Mouse (Mus musculus) thymus, postnatal 10 days (tissue): ENCODE data around the gene Chrnb4.
A peak's percentile ranks its signal among the peaks of the same experiment; 100 is the strongest.

ENCODE experiments used
- DNase-seq, 2 experiments: peaks; one replicate each; pipeline ENCODE4 v3.0.0; 2021; ENCODE audit warnings: low spot score in 2 of 2

Gene Chrnb4

DNA sequence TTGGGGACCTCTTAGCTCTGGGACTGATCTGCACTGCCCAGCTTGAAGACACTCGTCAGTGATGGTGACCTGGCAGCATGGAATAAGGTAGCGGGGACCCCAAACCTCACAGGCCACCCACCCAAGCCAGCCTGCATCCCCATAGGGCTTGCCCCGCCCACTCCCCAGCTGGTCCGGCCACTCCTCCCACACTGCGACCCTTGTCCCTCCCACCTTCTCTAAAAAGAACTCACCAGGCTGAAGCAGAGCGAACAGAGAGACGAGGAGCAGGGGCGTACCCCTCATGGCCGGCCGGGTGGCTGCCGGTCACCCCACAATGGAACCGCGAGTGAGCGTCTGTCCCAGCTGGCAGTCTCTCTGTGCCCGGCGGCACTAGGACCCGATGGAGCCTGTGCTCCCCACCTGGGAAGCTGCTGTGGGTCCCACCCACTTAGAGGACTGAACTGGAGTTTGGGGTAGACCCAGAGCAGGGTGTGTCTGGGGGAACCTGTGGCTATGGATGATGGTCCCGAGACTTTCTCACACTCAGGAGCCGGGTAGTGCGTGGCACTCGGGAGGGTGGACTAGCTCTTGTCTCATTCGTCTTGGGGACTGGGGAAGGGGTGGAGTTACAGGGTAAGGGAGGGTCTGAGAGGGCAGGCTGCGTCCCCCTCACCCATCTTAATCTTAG is at the start of gene Chrnb4:
Chrnb4 (minus strand) TSS at position 569 of the 670 bp plus-strand sequence.
- peak in 1 of 2 experiments; percentile 23 for DNase-seq

DNA sequence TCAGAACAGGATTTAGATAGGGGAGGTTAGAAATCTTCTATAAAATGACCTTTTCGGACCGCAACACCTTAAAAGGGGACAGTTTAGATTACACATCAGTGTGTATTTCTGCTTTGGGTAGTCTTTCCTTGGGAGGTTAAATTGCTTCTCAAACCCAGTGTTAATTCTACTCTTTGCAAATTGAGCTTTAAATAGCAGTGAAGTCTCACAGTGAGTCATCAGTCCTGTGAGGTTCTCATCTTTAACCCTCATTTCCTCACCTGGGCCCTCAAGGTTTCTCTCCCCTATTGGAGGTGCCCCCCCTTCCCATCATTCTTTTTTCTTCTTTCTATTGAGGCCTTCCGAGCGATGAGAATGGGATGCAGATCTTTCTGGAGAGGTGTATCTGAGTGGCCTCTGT is 48.3 kb upstream of the Chrnb4 start:
- DNase-seq = no peak

DNA sequence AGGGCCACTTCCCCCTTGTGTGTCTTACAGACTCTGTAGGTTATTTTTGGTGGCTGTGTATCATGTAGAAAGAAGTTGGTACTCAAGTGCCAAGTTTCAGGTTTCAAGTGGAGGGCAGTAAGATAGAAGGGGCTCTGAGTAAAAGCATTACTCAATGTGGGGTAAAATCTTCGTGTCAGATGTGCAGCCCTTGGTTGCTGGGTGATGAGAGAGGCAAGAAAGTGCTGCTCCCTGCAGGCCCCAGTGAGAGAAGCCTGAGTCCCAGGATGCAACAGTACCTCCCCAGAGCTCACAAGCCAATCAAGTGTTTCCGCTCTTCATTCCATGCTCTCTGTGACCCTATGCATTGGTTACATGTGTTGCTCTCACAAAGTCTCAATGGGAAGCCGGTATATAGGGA is 47.5 kb upstream of the Chrnb4 start:
- no peak for DNase-seq

DNA sequence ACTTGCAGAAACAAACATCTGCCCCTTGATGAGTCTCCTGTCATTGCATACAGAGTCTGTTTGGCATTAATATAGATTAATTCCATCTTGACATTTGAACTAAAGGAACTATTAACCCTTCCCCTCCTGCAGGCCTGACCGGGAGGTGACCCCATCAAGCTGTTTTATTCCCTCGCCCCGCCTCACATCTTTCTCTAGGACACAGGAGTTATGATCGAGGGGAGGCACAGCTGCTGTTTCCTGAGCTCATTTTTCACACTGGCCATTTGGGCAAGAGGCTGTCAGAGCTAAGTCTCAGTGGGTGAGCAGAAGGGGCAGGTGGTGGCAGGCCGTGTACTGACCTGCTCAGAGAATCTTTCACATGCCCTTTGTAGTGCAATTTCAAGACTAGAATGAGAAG is 41.6 kb upstream of the Chrnb4 start:
- DNase-seq = no peak

DNA sequence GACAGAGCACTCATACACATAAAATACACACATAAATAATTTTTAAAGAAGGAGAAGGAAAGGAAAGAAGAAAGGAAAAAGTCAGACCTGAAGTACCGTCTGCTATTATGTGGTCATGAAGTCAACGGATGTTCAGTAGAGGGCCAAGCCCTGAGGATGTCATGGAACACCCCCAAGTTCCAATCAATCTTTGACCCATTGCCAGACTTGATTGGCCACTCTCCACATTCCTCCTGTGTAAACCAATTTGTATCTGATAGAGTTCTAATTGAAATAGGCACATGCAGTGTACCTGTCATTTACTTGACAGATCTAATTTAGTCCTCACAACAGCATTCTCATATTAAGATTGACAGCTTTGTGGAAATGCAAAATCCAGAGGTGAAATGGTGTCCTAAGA is 40.6 kb upstream of the Chrnb4 start:
- DNase-seq = no peak

DNA sequence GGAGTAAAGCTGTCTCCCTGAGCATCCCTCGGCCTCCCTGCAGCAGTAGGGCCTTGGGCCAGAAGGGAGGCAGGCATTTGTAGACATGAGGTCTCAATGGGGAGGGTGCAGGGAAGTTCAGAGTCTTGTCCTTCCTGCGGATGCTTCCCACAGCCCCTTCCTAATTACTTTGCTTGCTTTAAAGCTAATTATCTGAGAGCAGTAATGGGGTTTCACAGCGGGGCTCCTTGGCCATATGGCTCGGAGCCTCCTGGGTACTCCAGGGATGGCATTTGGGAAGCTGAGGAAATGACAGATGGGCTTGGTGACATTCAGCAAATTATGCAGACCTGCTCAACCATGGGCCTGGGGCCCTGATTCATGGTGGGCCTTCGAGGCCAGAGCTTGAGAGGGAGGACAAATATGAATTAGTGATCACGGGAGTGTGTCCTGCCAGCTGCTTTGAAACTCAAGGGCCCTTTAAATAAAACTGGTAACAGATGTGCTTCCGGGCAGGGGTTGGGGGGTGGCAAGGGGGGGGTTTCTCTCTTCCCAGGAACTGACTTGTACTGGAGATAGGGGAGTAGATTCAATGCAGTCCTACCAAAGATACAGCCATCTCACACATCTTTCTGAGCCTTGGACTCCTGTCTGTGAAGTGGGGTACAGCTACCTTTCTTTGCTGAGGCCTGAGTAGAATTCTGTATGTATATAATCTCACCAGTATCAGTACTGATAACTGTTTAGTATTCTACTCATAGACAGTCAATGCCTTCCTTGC is 34.8 kb upstream of the Chrnb4 start:
- no peak for DNase-seq

DNA sequence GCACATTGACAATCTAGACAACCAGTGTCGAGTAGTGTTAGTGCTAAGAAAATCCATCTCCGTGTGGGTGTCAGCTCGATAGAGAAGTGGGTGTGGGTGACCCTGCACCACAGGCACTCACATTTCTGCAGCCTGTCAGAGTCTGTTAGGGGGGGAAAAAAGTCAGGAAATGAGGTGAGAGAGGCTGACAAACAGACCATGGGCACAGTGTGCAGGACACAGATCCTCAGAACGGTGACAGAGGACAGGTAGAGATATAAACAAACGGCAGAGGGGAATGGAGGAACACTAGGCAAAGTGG is 19.3 kb upstream of the Chrnb4 start:
- DNase-seq = no peak

DNA sequence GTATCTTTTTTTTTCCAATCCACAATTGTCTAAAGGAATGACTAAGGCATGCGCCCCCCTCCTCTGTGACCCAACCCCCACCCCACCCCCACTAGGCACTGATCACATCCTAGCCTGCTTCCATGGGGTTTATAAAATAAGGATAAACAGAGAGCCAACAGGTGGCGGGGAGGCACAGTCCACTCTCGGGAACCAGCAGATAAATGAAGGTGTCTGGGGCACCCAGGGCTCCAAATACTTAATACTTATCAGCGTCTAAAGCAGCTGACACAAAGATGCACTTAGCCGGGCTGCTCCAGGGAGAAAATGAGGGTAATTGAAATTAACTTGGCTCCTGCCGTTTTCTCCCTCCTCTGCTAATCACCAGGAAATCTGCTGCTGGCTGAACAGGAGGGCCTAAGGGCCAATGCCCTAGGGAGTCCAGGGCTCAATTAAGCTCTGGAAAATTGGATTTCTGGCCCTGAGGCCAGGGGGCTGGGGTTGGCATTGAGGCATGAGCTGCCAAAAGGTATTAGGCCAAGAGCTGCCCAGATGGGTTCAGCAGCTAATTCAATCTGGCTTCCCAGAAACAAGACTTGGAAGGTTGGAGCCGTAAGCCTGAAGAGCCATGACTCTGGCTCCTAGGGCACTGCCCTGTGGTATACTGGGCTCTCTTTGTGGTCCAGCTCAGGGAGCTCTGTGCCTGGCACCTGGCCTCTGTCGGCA is 18.8 kb upstream of the Chrnb4 start:
- DNase-seq = no peak

DNA sequence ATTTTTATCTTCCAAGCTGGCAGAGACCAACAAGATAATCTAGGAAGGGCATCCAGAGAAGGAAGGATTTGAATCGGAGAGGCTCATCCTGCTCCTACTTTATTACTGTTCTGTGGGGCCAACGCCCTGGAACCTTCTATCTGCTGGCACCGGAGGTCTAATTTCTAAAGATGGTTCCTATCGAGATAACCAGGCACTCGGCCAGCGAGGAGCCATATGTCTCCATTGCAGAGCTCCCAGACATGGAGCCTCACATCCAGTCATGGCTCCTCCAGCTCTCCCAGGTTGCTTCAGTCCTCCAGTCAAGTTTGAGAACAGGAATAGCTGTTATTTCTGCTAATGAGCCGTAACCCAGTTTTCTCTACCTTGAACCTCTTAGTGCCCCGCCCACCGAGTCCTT is 16.7 kb upstream of the Chrnb4 start:
- no peak for DNase-seq

DNA sequence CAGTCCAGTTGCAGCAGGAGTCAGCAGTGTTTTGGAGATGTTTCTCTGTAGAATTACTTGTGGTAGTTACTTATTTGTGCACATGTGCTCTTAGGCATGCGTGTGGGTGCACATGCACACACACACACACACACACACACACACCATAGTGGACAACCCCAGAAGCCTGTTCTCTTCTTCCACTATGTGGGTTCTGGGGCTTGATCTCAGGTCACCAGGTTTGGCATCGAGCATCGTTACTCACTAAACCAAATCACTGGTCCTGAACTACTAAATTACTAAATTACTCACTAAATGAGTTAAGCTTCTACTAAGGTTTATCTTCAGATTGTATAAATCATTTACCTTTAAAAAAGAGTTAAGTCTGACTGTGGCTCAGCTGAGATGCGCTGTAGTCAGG is 9.5 kb upstream of the Chrnb4 start:
- no peak for DNase-seq

DNA sequence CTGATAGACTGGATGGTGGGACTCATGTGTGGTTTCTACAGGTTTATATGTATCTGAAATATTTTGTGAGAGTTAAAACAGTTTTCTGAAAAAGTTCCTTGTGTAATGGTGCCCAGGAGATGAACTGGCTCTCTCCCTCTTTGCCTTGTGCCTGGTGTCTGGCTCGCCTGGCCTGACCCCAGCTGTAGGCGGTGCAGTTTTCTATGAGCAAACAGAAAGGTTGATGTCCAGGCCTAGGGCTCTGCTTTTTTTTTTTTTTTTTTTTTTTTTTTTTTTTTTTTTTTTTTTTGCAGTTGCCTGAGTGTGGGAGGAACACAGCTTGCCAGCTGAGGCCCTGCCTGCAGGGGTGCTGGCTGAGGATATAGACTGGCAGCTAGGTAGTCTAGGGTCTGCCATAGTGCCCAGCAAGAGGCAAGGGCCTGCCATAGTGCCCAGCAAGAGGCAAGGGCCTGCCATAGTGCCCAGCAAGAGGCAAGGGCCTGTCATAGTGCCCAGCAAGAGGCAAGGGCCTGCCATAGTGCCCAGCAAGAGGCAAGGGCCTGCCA is 6.9 kb upstream of the Chrnb4 start:
- DNase-seq = no peak

DNA sequence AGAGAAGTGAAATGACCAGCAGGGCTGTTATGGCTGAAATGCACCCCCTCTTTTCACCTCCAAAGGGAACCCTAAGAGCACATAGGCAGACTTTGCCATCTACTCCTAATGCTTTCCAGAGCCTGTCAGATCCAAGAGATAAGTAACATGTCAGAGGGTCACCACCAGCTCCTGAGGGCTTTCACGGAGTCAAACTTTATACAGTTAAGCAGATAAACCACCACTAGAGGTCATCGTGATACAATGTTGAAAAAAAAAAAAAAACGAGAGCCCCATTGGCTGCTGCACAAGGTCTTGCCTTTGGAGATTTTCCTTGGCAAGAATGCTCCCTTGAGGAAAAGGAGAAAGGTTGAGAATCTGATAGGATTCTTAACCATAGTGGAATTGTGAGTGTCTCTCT is 1.8 kb downstream of the Chrnb4 start:
- DNase-seq = no peak

DNA sequence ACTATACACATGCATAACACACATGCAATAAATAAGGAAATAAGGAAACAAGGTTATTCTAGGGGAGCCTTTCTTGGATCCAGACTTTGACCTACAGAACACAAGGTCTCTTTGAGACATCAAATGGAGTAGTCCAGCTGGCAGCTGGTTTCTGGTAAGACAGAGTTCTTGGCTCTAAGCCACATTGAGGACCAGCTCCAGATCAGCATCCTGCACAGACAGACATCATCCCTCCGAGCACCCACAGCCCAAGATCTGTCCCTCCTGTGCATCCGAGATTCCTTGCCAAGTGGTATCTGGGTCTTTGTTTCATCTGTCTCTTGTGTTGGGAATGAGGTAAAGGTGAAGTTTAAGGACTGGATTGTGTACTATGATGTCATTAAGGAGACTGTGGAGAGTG is 3.6 kb downstream of the Chrnb4 start:
- no peak for DNase-seq

DNA sequence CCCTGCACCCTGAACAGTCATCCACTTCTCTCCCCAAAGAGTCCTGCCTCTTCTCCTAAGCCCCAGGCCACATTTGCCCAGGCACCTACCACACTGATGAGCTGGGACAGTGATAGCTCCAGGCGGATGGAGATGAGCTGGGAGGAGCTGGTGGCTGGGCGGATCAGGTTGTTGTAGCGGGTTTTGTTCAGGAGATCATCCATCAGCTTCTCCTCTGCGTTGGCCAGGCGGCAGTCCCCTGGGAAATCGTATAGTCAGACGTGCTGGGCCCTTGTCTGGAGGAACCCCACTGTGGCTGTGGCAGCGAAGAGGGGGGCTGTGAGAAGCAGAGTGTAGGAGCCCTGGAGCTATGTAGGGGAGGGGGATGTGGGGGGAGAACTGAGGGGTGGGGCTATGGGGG is 4.9 kb downstream of the Chrnb4 start:
- DNase-seq = no peak

DNA sequence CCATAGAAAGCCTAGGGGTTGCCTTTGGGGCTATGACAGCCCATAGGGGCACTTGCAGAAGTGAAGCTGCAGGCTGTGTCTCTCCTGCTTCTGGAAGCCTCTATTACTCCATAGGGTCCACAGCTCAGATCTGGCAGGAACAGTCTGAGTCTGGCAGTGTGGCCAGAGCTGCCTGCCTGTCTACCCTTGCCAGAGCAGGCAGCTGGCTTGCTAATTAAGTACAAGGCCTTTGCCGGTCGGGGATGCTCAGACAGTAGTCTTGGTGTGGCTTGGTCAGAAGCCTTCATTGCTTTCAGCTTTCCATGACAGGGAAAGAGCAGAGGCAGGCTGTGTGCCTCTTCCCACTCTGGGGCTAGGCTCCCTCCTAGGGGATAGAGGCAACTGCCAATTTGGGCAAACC is 7.2 kb downstream of the Chrnb4 start:
- DNase-seq = no peak

DNA sequence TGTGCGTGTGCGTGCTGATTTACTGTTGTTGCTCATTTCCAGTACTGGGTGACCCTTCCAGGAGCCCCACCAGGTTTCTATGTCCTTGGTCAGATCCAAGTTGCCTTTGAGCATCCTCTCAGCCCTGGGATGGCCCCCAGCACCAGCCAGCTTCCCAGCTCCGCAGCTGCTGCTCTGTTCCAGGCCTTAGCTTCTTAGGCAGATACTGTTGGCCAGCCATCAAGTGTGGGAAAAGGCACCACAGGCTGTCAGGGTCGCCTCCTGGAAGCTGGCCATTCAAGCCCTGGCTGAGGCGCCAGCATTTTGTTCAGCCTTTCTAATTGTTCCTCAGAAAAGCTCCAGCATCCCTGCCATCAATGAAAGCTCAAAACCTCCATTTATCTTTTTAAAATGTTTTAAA is 8.6 kb downstream of the Chrnb4 start:
- no peak for DNase-seq

DNA sequence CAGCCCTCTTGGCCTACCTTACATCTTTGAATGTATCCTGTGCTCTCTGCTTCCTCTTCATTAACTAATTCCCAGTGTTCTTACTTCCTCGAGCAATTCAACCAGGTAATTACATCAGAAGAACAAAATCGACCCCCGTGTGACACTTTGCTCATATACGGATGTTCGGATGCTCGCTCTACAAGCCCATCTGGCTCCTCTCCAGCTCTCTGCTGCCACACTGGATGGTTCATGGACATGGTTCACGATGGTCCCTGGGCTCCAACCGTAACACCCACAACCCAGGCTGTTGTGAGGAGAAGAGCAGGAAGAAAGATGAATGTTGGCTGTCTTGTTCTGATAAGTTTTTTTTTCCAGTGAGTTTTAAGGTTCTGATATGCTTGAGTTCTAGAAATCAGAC is 9.6 kb downstream of the Chrnb4 start:
- DNase-seq = no peak

DNA sequence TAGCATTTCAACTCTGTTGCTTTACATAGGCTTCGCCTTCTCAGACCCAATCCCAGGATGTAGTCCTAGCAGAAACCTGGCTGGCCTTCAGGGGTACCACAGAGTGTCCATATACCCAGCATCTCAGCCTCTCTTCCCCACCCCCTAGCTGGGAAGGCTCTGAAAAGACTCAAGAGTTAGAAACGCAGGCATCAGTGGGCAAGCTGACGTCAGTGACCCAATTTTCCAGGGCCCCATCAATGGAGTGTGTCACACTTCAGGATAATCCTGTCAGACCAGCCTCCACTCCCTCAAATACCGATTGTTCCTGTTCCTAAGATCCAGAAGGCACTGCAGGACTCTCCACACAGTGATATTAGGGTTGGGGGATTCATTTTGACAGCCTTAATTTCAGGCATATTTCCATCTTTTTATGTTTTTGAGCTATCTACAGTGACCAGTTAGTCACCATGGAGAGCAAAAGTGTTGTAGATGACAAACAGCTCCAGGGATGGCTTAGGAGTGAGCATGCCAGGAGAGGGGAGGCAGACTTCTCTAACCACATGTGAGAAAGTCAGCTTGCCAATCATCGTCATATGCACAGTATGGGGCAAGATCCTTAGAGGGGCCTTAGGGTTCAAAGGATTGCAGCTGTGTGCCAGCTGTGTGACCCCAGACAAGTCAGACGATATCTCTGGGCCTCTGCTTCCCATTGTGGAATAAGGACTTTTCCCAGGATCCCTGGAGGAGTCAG is 17.0 kb downstream of the Chrnb4 start:
- no peak for DNase-seq

DNA sequence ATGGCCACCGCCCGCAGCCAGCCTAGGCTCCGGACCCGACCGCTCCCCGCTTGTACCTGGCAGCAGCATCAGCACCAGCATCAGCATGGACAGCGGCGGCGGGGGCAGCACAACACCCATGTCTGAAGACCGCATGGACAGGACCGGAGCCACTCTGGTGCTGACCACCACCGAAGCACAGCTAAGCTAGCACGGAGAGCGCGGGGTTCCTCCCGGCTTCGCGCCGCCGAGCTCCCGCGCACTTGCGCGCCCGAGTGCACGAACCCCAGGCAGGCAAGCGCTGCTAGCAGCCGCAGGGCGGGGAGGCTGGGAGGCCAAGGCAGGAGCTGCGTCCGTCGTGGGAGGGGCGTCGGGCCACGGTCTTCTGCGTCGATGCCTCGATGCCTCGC is 22.3 kb downstream of the Chrnb4 start, which contains the start of gene Chrna3:
Chrna3 (minus strand) TSS at position 288 of the 389 bp plus-strand sequence.
- no peak for DNase-seq

DNA sequence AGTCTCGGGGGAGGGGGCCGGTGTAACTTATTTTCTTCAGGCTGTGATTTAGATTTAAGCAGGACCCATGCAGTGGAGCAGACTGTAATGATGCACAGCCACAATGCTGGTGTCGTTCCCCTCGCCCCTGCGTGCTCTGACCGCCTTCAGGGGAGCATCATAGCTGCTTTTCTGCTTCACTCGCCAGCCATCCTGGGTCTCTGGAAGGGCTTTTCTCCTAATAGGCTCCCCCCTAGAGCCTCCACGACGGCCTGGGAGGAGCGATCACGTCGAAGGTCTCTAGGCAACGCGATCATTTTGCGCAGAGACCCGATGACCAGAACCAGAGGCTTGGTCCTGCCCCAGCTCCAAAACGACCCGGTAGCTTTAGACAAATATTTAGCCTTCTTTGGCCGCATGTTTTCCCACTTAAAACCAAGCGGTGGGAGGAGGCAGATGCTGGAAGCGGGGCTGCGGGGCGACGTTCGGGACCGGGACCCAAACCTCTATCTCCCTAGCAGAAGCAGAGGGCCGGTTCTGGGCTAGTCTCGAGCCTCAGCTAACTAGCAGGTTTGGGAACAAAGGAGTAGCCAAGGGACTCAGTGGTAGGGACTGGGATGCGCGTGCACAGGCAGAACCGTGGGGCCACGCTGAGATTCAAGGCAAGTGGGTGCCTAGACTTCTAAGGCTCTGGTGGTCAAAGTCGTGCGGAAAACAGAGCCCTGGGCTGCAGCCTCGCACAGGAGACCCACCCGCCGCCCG is 22.9 kb downstream of the Chrnb4 start:
- DNase-seq = no peak

DNA sequence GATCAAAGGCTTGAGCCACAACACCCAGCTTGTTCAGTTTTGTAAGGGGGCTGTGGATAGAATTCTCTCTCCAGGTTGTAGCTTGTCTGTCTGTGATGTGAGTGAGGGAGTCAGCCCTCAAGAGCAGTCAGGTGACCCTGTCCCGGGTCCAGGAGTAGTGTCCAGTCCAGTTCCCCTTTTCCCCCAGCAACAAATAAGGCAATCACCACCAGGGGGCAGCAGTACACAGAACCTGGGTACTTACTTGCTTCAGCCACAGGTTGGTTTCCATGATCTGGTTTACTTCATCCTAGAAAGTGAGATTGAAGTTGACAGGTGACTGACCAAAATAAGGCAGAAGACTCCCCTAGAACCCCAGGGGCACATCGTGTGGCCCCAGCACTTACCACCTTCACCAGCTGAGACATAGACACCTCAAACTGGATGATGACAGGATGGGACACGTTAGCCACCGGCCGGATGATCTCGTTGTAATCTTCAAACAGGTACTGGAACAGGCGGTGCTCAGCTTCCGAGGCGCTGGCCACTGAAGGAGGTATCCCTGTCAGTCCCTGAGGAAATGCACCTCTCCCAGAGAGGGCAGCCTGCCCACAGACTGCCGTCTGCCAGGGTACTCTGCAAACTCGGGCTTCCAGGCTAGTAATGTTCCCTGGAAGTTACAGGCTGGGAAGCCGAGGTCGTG is 24.5 kb downstream of the Chrnb4 start:
- DNase-seq = peak; percentile 28 to 78
